Mouse (Mus musculus) hindbrain, embryonic 15.5 days (tissue): Measurements from ENCODE around the gene Olfr658. TPM values are rescaled to one million over a fixed set of nuclear protein-coding genes. Genes with fewer than 3 reads are reported as not detected.
A peak's percentile ranks its signal among the peaks of the same experiment; 100 is the strongest.

Experiments used
- ATAC-seq: fragments of 200-750 bp; cut with Nextera tagmentation; 2 replicates; pipeline ENCODE4 v1.8.0; 2017; ENCODE audit warnings: low read depth, moderate number of reproducible peaks, moderate TSS enrichment; ENCODE audit not compliant: low FRiP score
- H3K27ac ChIP-seq: fragments of 300-500 bp; sonication (generic); replicated peaks from 2 replicates; pipeline ENCODE4 v1.5.1; 2015; ENCODE audit warnings: mild to moderate bottlenecking, inconsistent platforms
- H3K27me3 ChIP-seq: fragments of 300-500 bp; sonication (generic); 2 replicates; pipeline ENCODE4 v1.6.1; 2015; ENCODE audit warnings: control low read depth, inconsistent platforms
- H3K36me3 ChIP-seq: fragments of 300-500 bp; sonication (generic); 2 replicates; pipeline ENCODE4 v1.6.1; 2015; ENCODE audit warnings: control low read depth, inconsistent platforms
- H3K4me1 ChIP-seq: fragments of 300-500 bp; sonication (generic); replicated peaks from 2 replicates; pipeline ENCODE4 v1.6.1; 2015; ENCODE audit warnings: control low read depth, inconsistent platforms
- H3K4me2 ChIP-seq: fragments of 300-500 bp; sonication (generic); 2 replicates; pipeline ENCODE4 v1.6.1; 2015; ENCODE audit warnings: moderate library complexity, mild to moderate bottlenecking, inconsistent platforms
- H3K4me3 ChIP-seq: fragments of 300-500 bp; sonication (generic); 2 replicates; pipeline ENCODE4 v1.5.1; 2015; ENCODE audit warnings: mild to moderate bottlenecking, inconsistent platforms
- H3K9ac ChIP-seq: fragments of 300-500 bp; sonication (generic); 2 replicates; pipeline ENCODE4 v1.6.1; 2015; ENCODE audit warnings: inconsistent platforms
- H3K9me3 ChIP-seq: fragments of 300-500 bp; sonication (generic); 2 replicates; pipeline ENCODE4 v1.6.1; 2016; ENCODE audit warnings: control low read depth, inconsistent platforms
- WGBS: fragments of 180-500 bp; shearing (Covaris S2); methylation state at CpG from one replicate; pipeline ENCODE4 v1.1.7; 2015; 5-methylcytosine and 5-hydroxymethylcytosine counted together
- polyA plus RNA-seq: library from polyadenylated mRNA; unstranded; fragments of >200 nt; fragmentation: Nextera tagmentation; extraction: Ambion mirVana; gene quantifications from 2 replicates; pipeline ENCODE4 v1.2.1, GENCODE M21; 2015

The Olfr658 gene
- polyA plus RNA-seq, result 0.13 and 0.27 TPM in 2 replicates

DNA sequence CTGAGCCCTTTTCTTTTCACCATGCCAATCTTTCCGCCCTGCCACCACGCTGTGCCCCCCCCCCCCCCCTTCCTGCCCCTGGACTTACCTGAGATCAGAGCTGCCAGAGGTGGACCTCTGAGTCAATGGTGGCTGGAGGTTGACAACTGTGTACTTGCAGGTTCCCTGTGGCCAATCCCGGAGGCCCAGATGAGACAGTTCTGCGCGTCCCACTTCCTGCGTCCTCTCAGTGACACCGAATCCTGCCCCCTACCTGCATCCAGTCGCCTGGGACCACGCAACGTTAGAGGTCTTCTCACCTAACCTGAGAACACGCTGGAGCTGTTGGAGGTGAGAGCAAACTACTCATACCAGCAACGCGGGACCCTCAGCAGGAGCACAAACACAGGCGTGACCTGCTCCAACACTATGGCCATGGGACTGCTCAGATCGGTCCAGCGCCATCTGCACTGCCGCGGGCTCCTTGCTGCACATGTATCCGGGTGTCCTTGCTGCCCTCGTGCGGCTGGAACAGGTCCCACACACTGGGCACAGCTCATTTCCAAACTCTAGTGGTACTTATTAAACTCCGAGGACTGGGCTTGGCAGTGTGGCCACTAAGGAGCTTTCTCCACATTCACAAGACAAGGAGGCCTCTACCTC is at the start of gene Olfr658:
TSS of gene Olfr658 (minus strand) at position 465 of the 642 bp plus-strand sequence.
- Histone ChIP-seq H3K4me1 (no peaks in the 10 kb centered on the region), H3K27me3 (no peaks in the 10 kb centered on the region), H3K4me3 (peak within 1 kb of the TSS; percentile 30), H3K27ac (no peak within 1 kb of the TSS), H3K9me3 (no peaks in the 10 kb centered on the region), H3K36me3 (no peaks in the 10 kb centered on the region), H3K9ac (0 out of 2 replicates have a peak within 1 kb of the TSS, but pooled peaks have one; percentile 2), H3K4me2 (peak within 1 kb of the TSS; percentile 52)
- ATAC-seq, result peak; percentile 87
- 33% methylated on average over 21 of the region's 22 CpGs for WGBS

DNA sequence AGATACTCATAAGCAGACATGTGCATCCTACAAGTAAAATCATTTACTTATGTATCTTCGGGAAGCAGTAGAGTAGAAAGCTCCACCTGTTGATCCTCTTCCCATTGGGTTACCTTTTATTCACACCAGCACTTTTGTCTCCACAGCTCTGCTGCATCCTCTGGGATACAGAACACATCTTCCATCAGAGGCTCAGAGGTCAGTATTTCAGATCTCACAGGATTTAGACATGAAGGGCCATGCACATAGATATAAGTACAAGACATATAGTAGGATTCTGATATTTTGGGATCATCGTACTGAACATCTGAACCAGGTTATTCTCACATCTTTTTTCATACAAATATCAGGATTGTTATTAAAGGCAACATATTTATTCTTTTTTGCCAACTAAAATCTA is 39.1 kb upstream of the Olfr658 start, which contains the start of gene Olfr661:
TSS of gene Olfr661 (plus strand) at position 301 of the 400 bp plus-strand sequence.
- Histone ChIP-seq H3K27ac (no peak within 1 kb of the TSS), H3K9ac (no peak within 1 kb of the TSS), H3K9me3 (no peaks in the 10 kb centered on the region), H3K4me1 (no peaks in the 10 kb centered on the region), H3K36me3 (no peaks in the 10 kb centered on the region), H3K4me2 (no peak within 1 kb of the TSS), H3K4me3 (no peak within 1 kb of the TSS), H3K27me3 (no peaks in the 10 kb centered on the region)
- WGBS, result 89% methylated on average over 2 of the region's 2 CpGs
- no peak for ATAC-seq

DNA sequence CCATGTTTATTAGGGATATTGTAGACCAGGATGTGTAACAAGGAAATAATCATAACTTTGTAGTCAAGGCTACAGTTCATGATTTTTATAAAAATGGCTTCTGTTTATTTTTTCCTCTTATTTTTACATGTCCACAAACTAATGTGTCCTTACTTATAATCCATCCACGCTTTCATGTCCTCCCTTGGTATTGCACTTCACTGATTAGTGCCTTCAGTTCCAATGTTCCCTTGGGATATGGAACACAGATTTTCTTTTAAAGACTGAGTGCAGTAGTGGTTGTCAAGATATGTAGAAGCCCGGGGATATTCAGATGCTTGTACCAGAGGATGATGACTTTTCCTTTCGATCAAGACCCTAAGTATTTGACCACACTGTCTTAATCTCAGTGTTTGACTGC is 19.3 kb upstream of the Olfr658 start, which contains the start of gene Olfr659:
TSS of gene Olfr659 (plus strand) at position 301 of the 400 bp plus-strand sequence.
- no peak within 1 kb of the TSS for H3K4me2 ChIP-seq
- no peaks in the 10 kb centered on the region for H3K4me1 ChIP-seq
- H3K4me3 ChIP-seq, result no peak within 1 kb of the TSS
- no peaks in the 10 kb centered on the region for H3K27me3 ChIP-seq
- no peak within 1 kb of the TSS for H3K9ac ChIP-seq
- no peaks in the 10 kb centered on the region for H3K36me3 ChIP-seq
- WGBS, result 90% methylated on average over 3 of the region's 3 CpGs
- no peak for ATAC-seq
- H3K9me3 ChIP-seq, result no peaks in the 10 kb centered on the region
- no peak within 1 kb of the TSS for H3K27ac ChIP-seq

DNA sequence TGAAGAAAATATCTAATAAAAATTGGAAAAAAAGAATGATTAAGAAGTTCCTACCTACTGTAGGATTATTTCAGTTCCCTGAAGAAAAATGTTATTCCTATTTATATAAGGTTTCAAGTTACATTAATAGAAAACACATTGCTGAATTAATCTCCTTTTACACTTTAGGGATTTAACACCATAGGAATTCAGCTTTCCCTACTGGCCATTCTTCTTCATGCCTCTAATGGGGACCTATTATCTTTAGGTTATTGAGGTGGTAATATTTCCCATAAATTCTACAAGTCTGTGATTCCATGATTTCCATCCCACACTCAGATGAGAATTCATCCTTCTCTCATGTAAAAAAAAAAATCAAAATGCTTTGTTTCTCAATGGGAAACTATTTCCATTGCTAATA is 22.6 kb downstream of the Olfr658 start, which contains the start of gene Olfr657:
TSS of gene Olfr657 (plus strand) at position 301 of the 400 bp plus-strand sequence.
- H3K9me3 ChIP-seq, result no peaks in the 10 kb centered on the region
- H3K4me2 ChIP-seq, result no peak within 1 kb of the TSS
- no peaks in the 10 kb centered on the region for H3K27me3 ChIP-seq
- no peaks in the 10 kb centered on the region for H3K4me1 ChIP-seq
- ATAC-seq, result no peak
- H3K27ac ChIP-seq, result no peak within 1 kb of the TSS
- no peak within 1 kb of the TSS for H3K4me3 ChIP-seq
- H3K9ac ChIP-seq, result no peak within 1 kb of the TSS
- H3K36me3 ChIP-seq, result no peaks in the 10 kb centered on the region

DNA sequence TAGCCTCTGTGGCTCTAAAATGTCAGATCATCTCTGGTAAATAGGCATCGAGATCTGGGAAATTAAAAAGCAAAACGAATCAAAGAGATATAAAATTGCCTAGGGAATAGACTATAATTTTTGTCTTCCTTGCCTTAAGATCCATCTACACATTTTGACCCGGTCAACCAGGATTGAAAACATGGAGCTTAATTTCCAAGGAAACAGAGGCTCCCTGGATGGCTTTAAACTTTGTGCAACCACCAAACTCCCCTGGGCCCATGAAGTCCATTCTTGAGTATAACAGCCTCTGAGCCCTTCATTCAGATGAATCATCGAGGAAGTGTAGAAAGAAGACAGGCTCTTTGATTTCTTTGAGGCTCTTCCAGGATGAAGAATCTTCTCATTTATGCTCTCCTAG is 33.5 kb downstream of the Olfr658 start, which contains the start of gene Olfr656:
TSS of gene Olfr656 (plus strand) at position 301 of the 400 bp plus-strand sequence.
- no peak within 1 kb of the TSS for H3K4me2 ChIP-seq
- no peaks in the 10 kb centered on the region for H3K9me3 ChIP-seq
- H3K4me1 ChIP-seq, result no peaks in the 10 kb centered on the region
- H3K27ac ChIP-seq, result no peak within 1 kb of the TSS
- ATAC-seq, result no peak
- H3K4me3 ChIP-seq, result no peak within 1 kb of the TSS
- no peak within 1 kb of the TSS for H3K9ac ChIP-seq
- WGBS, result 85% methylated on average over 4 of the region's 4 CpGs
- no peaks in the 10 kb centered on the region for H3K36me3 ChIP-seq
- no peaks in the 10 kb centered on the region for H3K27me3 ChIP-seq

- Histone ChIP-seq H3K27ac (no peak overlapping the region), H3K4me1 (no peaks in the 10 kb centered on the region), H3K9me3 (no peaks in the 10 kb centered on the region), H3K36me3 (no peaks in the 10 kb centered on the region), H3K4me3 (no peak overlapping the region), H3K27me3 (no peaks in the 10 kb centered on the region), H3K9ac (no peak overlapping the region), H3K4me2 (no peak overlapping the region)
- no peak for ATAC-seq
Measured at GRCm38 (mm10) chr7:104604727-104605126, 42.4 kb downstream of the Olfr658 start.

DNA sequence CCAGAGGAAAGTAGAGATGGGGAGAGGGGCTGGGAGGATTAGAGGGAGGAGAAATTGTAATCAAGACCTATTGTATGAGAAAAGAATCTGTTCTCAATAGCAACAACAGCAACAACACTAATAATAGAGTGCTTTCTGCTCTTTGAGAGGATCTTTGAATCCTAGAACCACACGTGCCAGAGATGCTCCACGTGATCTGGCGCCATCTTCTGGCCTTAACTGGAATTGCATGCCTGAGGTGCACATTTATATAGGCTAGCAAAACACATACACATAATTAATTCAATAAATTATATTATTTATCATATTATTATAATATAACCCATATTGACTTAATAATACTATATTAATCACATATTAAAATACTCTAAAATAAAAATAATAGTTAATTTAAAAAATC is 43.9 kb downstream of the Olfr658 start:
- Histone ChIP-seq H3K4me3 (no peak overlapping the region), H3K4me1 (no peaks in the 10 kb centered on the region), H3K36me3 (no peaks in the 10 kb centered on the region), H3K9me3 (no peaks in the 10 kb centered on the region), H3K27me3 (no peaks in the 10 kb centered on the region), H3K4me2 (no peak overlapping the region), H3K9ac (no peak overlapping the region), H3K27ac (no peak overlapping the region)
- 7% methylated on average over 3 of the region's 3 CpGs for WGBS
- ATAC-seq, result no peak

- 88% methylated on average over 2 of the region's 2 CpGs for WGBS
- H3K4me2 ChIP-seq, result no peak within 1 kb of the TSS
- H3K27ac ChIP-seq, result no peak within 1 kb of the TSS
- H3K9ac ChIP-seq, result no peak within 1 kb of the TSS
- no peak within 1 kb of the TSS for H3K4me3 ChIP-seq
- no peaks in the 10 kb centered on the region for H3K4me1 ChIP-seq
- H3K36me3 ChIP-seq, result no peaks in the 10 kb centered on the region
- H3K9me3 ChIP-seq, result no peaks in the 10 kb centered on the region
- no peaks in the 10 kb centered on the region for H3K27me3 ChIP-seq
- no peak for ATAC-seq
Measured at GRCm38 (mm10) chr7:104601679-104602078, 45.4 kb downstream of the Olfr658 start, which contains the start of gene Olfr655. Gene Olfr655, minus strand, starts transcription at chr7:104601779.

Other genes with a start within 250 kb of the Olfr658 start
- 0.17 and 0.21 TPM in 2 replicates for gene Trim30c, start 246.5 kb downstream of the Olfr658 start, polyA plus RNA-seq
- 0.41 and 0.94 TPM in 2 replicates for gene Trim30a, start 182.1 kb downstream of the Olfr658 start, polyA plus RNA-seq
- gene Trim30d, start 139.5 kb downstream of the Olfr658 start, polyA plus RNA-seq, result 0.31 and 0.68 TPM in 2 replicates
- not detected in 2 replicates for gene Olfr651, start 97.2 kb downstream of the Olfr658 start, polyA plus RNA-seq
- gene Olfr652, start 86.4 kb downstream of the Olfr658 start, polyA plus RNA-seq, result 0.05 TPM in 1 of 2 replicates, not detected in the other
- gene Olfr653, start 70.0 kb downstream of the Olfr658 start, polyA plus RNA-seq, result 0.04 TPM in 1 of 2 replicates, not detected in the other
- 0.07 TPM in 1 of 2 replicates, not detected in the other for gene Olfr654, start 60.3 kb downstream of the Olfr658 start, polyA plus RNA-seq
- 0.12 TPM in 1 of 2 replicates, not detected in the other for gene Olfr655, start 45.5 kb downstream of the Olfr658 start, polyA plus RNA-seq
- not detected in 2 replicates for gene Olfr656, start 33.4 kb downstream of the Olfr658 start, polyA plus RNA-seq
- not detected in 2 replicates for gene Olfr657, start 22.5 kb downstream of the Olfr658 start, polyA plus RNA-seq
- gene Olfr659, start 19.4 kb upstream of the Olfr658 start, polyA plus RNA-seq, result not detected in 2 replicates
- gene Olfr661, start 39.2 kb upstream of the Olfr658 start, polyA plus RNA-seq, result not detected in 2 replicates
- not detected in 2 replicates for gene Usp17le, start 130.2 kb upstream of the Olfr658 start, polyA plus RNA-seq
- gene Usp17lb, start 195.3 kb upstream of the Olfr658 start, polyA plus RNA-seq, result not detected in 2 replicates
- gene Usp17la, start 209.7 kb upstream of the Olfr658 start, polyA plus RNA-seq, result not detected in 2 replicates
- not detected in 2 replicates for gene Olfr665, start 230.7 kb upstream of the Olfr658 start, polyA plus RNA-seq
- not detected in 2 replicates for gene Olfr666, start 248.6 kb upstream of the Olfr658 start, polyA plus RNA-seq